Mouse (Mus musculus) MEL (cell line): ENCODE results near the gene Atg9b.

Source experiments
- BHLHE40 ChIP-seq: IDR thresholded peaks from 2 replicates; pipeline ENCODE4 v1.6.1; 2012; ENCODE audit warnings: low read depth, mild to moderate bottlenecking, inconsistent platforms, low read length, improper control_type of control experiment, borderline replicate concordance
- CHD1 ChIP-seq: IDR thresholded peaks from 2 replicates; pipeline ENCODE4 v1.6.1; 2012; ENCODE audit warnings: low read depth, mild to moderate bottlenecking, inconsistent platforms, low read length, improper control_type of control experiment
- CTCF ChIP-seq, 3 experiments: IDR thresholded peaks in 2 of 3; conservative IDR thresholded peaks in 1 of 3; 2 replicates each; pipeline ENCODE4 v1.5.1; 2011 to 2012; ENCODE audit warnings: low read length in 3 of 3, low read depth in 2 of 3, mild to moderate bottlenecking in 2 of 3, improper control_type of control experiment in 1 of 3, inconsistent platforms in 1 of 3, mixed read lengths in 1 of 3, moderate library complexity in 1 of 3; ENCODE audit not compliant: control insufficient read depth in 1 of 3, insufficient read depth in 1 of 3, poor library complexity in 1 of 3, severe bottlenecking in 1 of 3
- E2F4 ChIP-seq: IDR thresholded peaks from 2 replicates; pipeline ENCODE4 v1.6.1; 2011; ENCODE audit warnings: low read depth, low read length, improper control_type of control experiment, borderline replicate concordance
- EP300 ChIP-seq, 2 experiments: IDR thresholded peaks; 2 replicates each; pipeline ENCODE4 v1.6.1; 2011; ENCODE audit warnings: improper control_type of control experiment in 2 of 2, low read length in 2 of 2, low read depth in 1 of 2, mild to moderate bottlenecking in 1 of 2
- ETS1 ChIP-seq: IDR thresholded peaks from 2 replicates; pipeline ENCODE4 v1.6.1; 2012; ENCODE audit warnings: low read depth, mild to moderate bottlenecking, inconsistent platforms, low read length, improper control_type of control experiment, moderate library complexity
- GABPA ChIP-seq: IDR thresholded peaks from 2 replicates; pipeline ENCODE4 v1.6.1; 2012; ENCODE audit warnings: low read depth, mild to moderate bottlenecking, inconsistent platforms, low read length, improper control_type of control experiment, moderate library complexity
- HCFC1 ChIP-seq: IDR thresholded peaks from 2 replicates; pipeline ENCODE4 v1.6.1; 2012; ENCODE audit warnings: low read depth, mild to moderate bottlenecking, inconsistent platforms, low read length, improper control_type of control experiment, moderate library complexity
- MYB ChIP-seq: IDR thresholded peaks from 2 replicates; pipeline ENCODE4 v1.6.1; 2011; ENCODE audit warnings: mild to moderate bottlenecking, low read depth, low read length, improper control_type of control experiment
- NRF1 ChIP-seq: IDR thresholded peaks from 2 replicates; pipeline ENCODE4 v1.6.1; 2014; ENCODE audit warnings: low read depth, mild to moderate bottlenecking, inconsistent platforms, low read length, improper control_type of control experiment, moderate library complexity; ENCODE audit not compliant: poor library complexity, insufficient read depth, severe bottlenecking
- POLR2A ChIP-seq, 2 experiments: IDR thresholded peaks; 2 replicates each; pipeline ENCODE4 v1.6.1; 2011 to 2012; ENCODE audit warnings: low read length in 2 of 2, mild to moderate bottlenecking in 2 of 2, control low read depth in 1 of 2, improper control_type of control experiment in 1 of 2, low read depth in 1 of 2, moderate library complexity in 1 of 2; ENCODE audit not compliant: control insufficient read depth in 1 of 2, insufficient read depth in 1 of 2, poor library complexity in 1 of 2
- POLR2AphosphoS2 ChIP-seq: IDR thresholded peaks from 2 replicates; pipeline ENCODE4 v1.6.1; 2011; ENCODE audit warnings: low read length, improper control_type of control experiment
- TCF12 ChIP-seq: IDR thresholded peaks from 2 replicates; pipeline ENCODE4 v1.6.1; 2014; ENCODE audit warnings: low read depth, mild to moderate bottlenecking, inconsistent platforms, low read length, improper control_type of control experiment, moderate library complexity
- ZC3H11A ChIP-seq: IDR thresholded peaks from 2 replicates; pipeline ENCODE4 v1.6.1; 2012; ENCODE audit warnings: low read depth, mild to moderate bottlenecking, inconsistent platforms, low read length, improper control_type of control experiment

GRCm38 (mm10) chr5:24399686-24400085, 7.7 kb upstream of the Atg9b start:
- TF ChIP-seq CTCF (IDR thresholded peaks at IDR 0.05 in 2 of 3, conservative IDR thresholded peaks at IDR 0.05 in 1 of 3; ENCODE audit: control insufficient read depth in 1 of 3, insufficient read depth in 1 of 3, low read depth in 2 of 3, low read length in 3 of 3, poor library complexity in 1 of 3, severe bottlenecking in 1 of 3) (no peak), ETS1 (no peak), TCF12 (no peak), POLR2A (IDR thresholded peaks at IDR 0.05; ENCODE audit: control insufficient read depth in 1 of 2, insufficient read depth in 1 of 2, low read depth in 1 of 2, low read length in 2 of 2, poor library complexity in 1 of 2) (no peak), CHD1 (no peak), BHLHE40 (no peak), HCFC1 (no peak), ZC3H11A (no peak), E2F4 (no peak), NRF1 (no peak), GABPA (no peak), MYB (no peak), POLR2AphosphoS2 (no peak), EP300 (IDR thresholded peaks at IDR 0.05; ENCODE audit: low read depth in 1 of 2, low read length in 2 of 2) (no peak)
